Mouse (Mus musculus) frontal cortex, adult 2 months (tissue): ENCODE measurements around the gene Tmem151a. TPM values are rescaled to one million over a fixed set of nuclear protein-coding genes. Genes with fewer than 3 reads are reported as not detected.

Source experiments
- DNase-seq, 2 experiments: peaks; one replicate each; pipeline ENCODE4 v3.0.0; 2022; ENCODE audit warnings: low spot score in 1 of 2; ENCODE audit errors: extremely low spot score in 1 of 2
- polyA plus RNA-seq: library from polyadenylated mRNA; depleted of rRNA; stranded (reverse); fragments of >200 nt; gene quantifications from 2 replicates; pipeline ENCODE4 v1.2.3, GENCODE M21; 2012; rRNA removed

The Tmem151a gene
- polyA plus RNA-seq, 1 experiment = 106 TPM

- peak in 1 of 2 experiments; percentile 83 for DNase-seq
Observed at GRCm38 (mm10) chr19:5048138-5049056, 36.9 kb downstream of the Tmem151a start.

GRCm38 (mm10) chr19:5045531-5045930 is 39.8 kb downstream of the Tmem151a start:
- no peak for DNase-seq

GRCm38 (mm10) chr19:5041588-5041987 is 43.7 kb downstream of the Tmem151a start:
- no peak for DNase-seq

GRCm38 (mm10) chr19:5040862-5041523 is 44.3 kb downstream of the Tmem151a start, which contains the start of gene Brms1:
Gene Brms1, plus strand, starts transcription at chr19:5041354.
- DNase-seq = peak; percentile 91 to 94

GRCm38 (mm10) chr19:5039301-5040114 is 45.8 kb downstream of the Tmem151a start:
- DNase-seq = no peak

GRCm38 (mm10) chr19:5038709-5039156 is 46.6 kb downstream of the Tmem151a start, which contains the start of the genes B4gat1 and AC124502.3:
Gene B4gat1, plus strand, starts transcription at chr19:5038826.
Gene AC124502.3, plus strand, starts transcription at chr19:5038891.
- peak; percentile 77 to 90 for DNase-seq

- peak; percentile 77 to 94 for DNase-seq
Observed at GRCm38 (mm10) chr19:5037678-5038571, 47.4 kb downstream of the Tmem151a start.

GRCm38 (mm10) chr19:5036577-5036976 is 48.8 kb downstream of the Tmem151a start:
- no peak for DNase-seq

GRCm38 (mm10) chr19:5032686-5033085 is 52.6 kb downstream of the Tmem151a start:
- DNase-seq = no peak

- no peak for DNase-seq
Observed at GRCm38 (mm10) chr19:5026111-5026510, 59.2 kb downstream of the Tmem151a start.

GRCm38 (mm10) chr19:5023621-5024479 is 61.5 kb downstream of the Tmem151a start, which contains the start of gene Slc29a2:
Gene Slc29a2, plus strand, starts transcription at chr19:5023860.
- peak; percentile 83 to 92 for DNase-seq

- DNase-seq = no peak
Observed at GRCm38 (mm10) chr19:5021416-5021815, 63.9 kb downstream of the Tmem151a start.

Other genes starting within 250 kb of the Tmem151a start
- 52.4 and 58.4 TPM in 2 replicates for gene Ccs, start 246.2 kb downstream of the Tmem151a start, polyA plus RNA-seq
- gene Ccdc87, start 246.2 kb downstream of the Tmem151a start, polyA plus RNA-seq = 1.6 and 1.9 TPM in 2 replicates
- gene Ctsf, start 230.4 kb downstream of the Tmem151a start, polyA plus RNA-seq = 138 and 145 TPM in 2 replicates
- gene Actn3, start 207.6 kb downstream of the Tmem151a start, polyA plus RNA-seq = 0.76 and 1.2 TPM in 2 replicates
- 40.9 and 41.3 TPM in 2 replicates for gene Zdhhc24, start 206.9 kb downstream of the Tmem151a start, polyA plus RNA-seq
- 32.7 and 36.4 TPM in 2 replicates for gene Bbs1, start 178.9 kb downstream of the Tmem151a start, polyA plus RNA-seq
- gene Dpp3, start 157.2 kb downstream of the Tmem151a start, polyA plus RNA-seq = 45.7 and 46.2 TPM in 2 replicates
- 13.7 and 15.0 TPM in 2 replicates for gene Peli3, start 142.4 kb downstream of the Tmem151a start, polyA plus RNA-seq
- gene Mrpl11, start 123.4 kb downstream of the Tmem151a start, polyA plus RNA-seq = 52.3 and 64.9 TPM in 2 replicates
- 19.8 and 36.8 TPM in 2 replicates for gene Npas4, start 95.2 kb downstream of the Tmem151a start, polyA plus RNA-seq
- 23.2 and 26.5 TPM in 2 replicates for gene Slc29a2, start 61.7 kb downstream of the Tmem151a start, polyA plus RNA-seq
- 96.1 and 97.4 TPM in 2 replicates for gene B4gat1, start 46.7 kb downstream of the Tmem151a start, polyA plus RNA-seq
- 4.4 and 5.4 TPM in 2 replicates for gene AC124502.3, start 46.6 kb downstream of the Tmem151a start, polyA plus RNA-seq
- gene Brms1, start 44.2 kb downstream of the Tmem151a start, polyA plus RNA-seq = 32.4 and 32.5 TPM in 2 replicates
- 59.9 and 70.6 TPM in 2 replicates for gene Rin1, start 35.0 kb downstream of the Tmem151a start, polyA plus RNA-seq
- 5.2 and 5.7 TPM in 2 replicates for gene Cd248, start 17.5 kb downstream of the Tmem151a start, polyA plus RNA-seq
- gene Yif1a, start 3.0 kb upstream of the Tmem151a start, polyA plus RNA-seq = 44.7 and 45.1 TPM in 2 replicates
- gene Cnih2, start 13.0 kb upstream of the Tmem151a start, polyA plus RNA-seq = 383 and 422 TPM in 2 replicates
- gene Rab1b, start 21.5 kb upstream of the Tmem151a start, polyA plus RNA-seq = 190 and 208 TPM in 2 replicates
- gene Klc2, start 33.0 kb upstream of the Tmem151a start, polyA plus RNA-seq = 183 and 187 TPM in 2 replicates
- 43.3 and 47.3 TPM in 2 replicates for gene Pacs1, start 187.6 kb upstream of the Tmem151a start, polyA plus RNA-seq
- gene Sf3b2, start 209.9 kb upstream of the Tmem151a start, polyA plus RNA-seq = 168 and 172 TPM in 2 replicates
- 61.5 and 70.3 TPM in 2 replicates for gene Gal3st3, start 212.8 kb upstream of the Tmem151a start, polyA plus RNA-seq